Mouse (Mus musculus): ENCODE data around the gene Lrrfip1. TPM values are rescaled to one million over a fixed set of nuclear protein-coding genes. Genes with fewer than 3 reads are reported as not detected.
A peak's percentile ranks its signal among the peaks of the same experiment; 100 is the strongest.

The Lrrfip1 gene
- polyA plus RNA-seq, 1 experiment from 2014 or later = 69.2 TPM

DNA sequence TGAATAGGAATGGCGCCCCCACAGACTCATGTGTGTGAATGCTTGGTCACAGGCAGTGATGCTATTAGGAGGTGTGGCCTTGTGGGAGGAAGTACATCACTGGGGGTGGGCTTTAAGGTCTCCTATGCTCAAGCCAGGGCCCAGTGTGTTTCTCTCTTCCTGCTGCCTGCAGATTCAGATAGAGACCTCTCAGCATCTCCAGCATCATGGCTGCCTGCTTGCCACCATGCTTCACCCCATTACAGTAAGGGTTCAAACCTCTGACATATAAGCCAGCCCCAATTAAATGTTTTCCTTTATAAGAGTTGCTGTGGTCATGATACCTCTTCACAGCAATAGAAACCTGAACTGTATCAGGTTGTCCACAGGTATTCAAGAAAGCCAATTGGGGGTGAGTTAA, 2.6 kb upstream of the Lrrfip1 start:
- no peak overlapping the region for H3K4me3 ChIP-seq (ENCODE audit: low read length)
- ATAC-seq = no peak
- H3K4me1 ChIP-seq (ENCODE audit: control insufficient read depth, insufficient read depth, low read length) = peaks cover 10% of the 10 kb centered on the region; the same call in 1 of the 2 replicates
- H3K36me3 ChIP-seq (ENCODE audit: control insufficient read depth, insufficient read depth, low read length) = no peaks in the 10 kb centered on the region
- H3K27ac ChIP-seq (ENCODE audit: low read length) = no peak overlapping the region
- WGBS = 83% methylated on average over 1 of the region's 1 CpGs
- H3K9me3 ChIP-seq (ENCODE audit: control insufficient read depth, low read length) = peaks cover 4% of the 10 kb centered on the region; the same call in 1 of the 2 replicates
- H3K9ac ChIP-seq (ENCODE audit: low read depth, low read length) = no peak overlapping the region
- no peak overlapping the region for H3K4me2 ChIP-seq (ENCODE audit: low read depth, low read length)
- no peaks in the 10 kb centered on the region; the same call in 1 of the 2 replicates for H3K27me3 ChIP-seq (replicated peaks; ENCODE audit: control insufficient read depth, insufficient read depth, low read length)

DNA sequence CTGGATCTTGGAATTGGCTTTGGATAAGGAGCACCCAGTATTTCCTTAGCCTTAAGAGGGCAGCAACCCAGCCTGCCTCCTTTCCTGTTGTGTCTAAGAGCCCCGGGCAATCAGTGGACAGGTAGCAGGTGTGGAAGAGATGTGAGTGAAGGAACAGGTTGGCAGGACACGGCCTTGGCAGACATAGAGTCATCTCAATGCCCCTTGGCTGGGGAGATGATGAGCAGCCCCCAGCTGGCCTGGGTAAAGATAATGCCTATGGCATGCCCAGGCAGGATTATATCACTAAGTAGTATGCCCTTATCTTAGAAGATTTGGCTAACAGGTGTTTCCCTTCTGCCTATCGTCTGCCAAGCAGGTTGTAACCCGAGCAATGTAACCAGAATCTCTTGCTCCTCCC, 1.4 kb upstream of the Lrrfip1 start:
- H3K4me1 ChIP-seq (ENCODE audit: control insufficient read depth, insufficient read depth, low read length) = peaks cover 10% of the 10 kb centered on the region; the same call in 1 of the 2 replicates
- H3K27me3 ChIP-seq (replicated peaks; ENCODE audit: control insufficient read depth, insufficient read depth, low read length) = no peaks in the 10 kb centered on the region; the same call in 1 of the 2 replicates
- no peak overlapping the region for H3K9ac ChIP-seq (ENCODE audit: low read depth, low read length)
- H3K4me2 ChIP-seq (ENCODE audit: low read depth, low read length) = no peak overlapping the region
- no peak overlapping the region for H3K4me3 ChIP-seq (ENCODE audit: low read length)
- WGBS = 52% methylated on average over 4 of the region's 4 CpGs
- no peak for ATAC-seq
- H3K9me3 ChIP-seq (ENCODE audit: control insufficient read depth, low read length) = peaks cover 4% of the 10 kb centered on the region; the same call in 1 of the 2 replicates
- H3K36me3 ChIP-seq (ENCODE audit: control insufficient read depth, insufficient read depth, low read length) = no peaks in the 10 kb centered on the region
- H3K27ac ChIP-seq (ENCODE audit: low read length) = no peak overlapping the region

DNA sequence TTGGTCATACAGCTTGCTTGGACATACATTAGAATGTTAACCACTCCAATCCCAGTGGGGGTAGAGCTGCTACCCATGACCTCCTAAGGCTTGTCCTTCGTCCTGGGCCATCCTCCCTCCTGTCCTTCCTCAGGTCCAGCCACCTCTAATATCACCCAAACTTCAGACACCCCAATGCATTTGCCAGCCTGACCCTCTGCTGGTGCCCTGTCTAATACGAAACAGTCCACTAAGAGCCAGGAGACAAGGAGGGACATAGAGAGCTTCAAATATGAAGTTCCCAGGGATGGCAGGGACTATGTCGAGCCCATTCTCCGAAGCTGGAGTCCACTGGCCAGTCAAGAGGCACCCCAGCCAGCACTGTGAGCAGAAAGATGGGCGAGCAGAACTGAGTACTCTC, 896 bp upstream of the Lrrfip1 start:
- peaks cover 4% of the 10 kb centered on the region; the same call in 1 of the 2 replicates for H3K9me3 ChIP-seq (ENCODE audit: control insufficient read depth, low read length)
- no peak overlapping the region for H3K4me2 ChIP-seq (ENCODE audit: low read depth, low read length)
- 82% methylated on average over 5 of the region's 5 CpGs for WGBS
- H3K36me3 ChIP-seq (ENCODE audit: control insufficient read depth, insufficient read depth, low read length) = no peaks in the 10 kb centered on the region
- no peak overlapping the region for H3K27ac ChIP-seq (ENCODE audit: low read length)
- H3K27me3 ChIP-seq (replicated peaks; ENCODE audit: control insufficient read depth, insufficient read depth, low read length) = no peaks in the 10 kb centered on the region; the same call in 1 of the 2 replicates
- H3K4me3 ChIP-seq (ENCODE audit: low read length) = no peak overlapping the region
- peaks cover 10% of the 10 kb centered on the region; the same call in 1 of the 2 replicates for H3K4me1 ChIP-seq (ENCODE audit: control insufficient read depth, insufficient read depth, low read length)
- H3K9ac ChIP-seq (ENCODE audit: low read depth, low read length) = 0 out of 2 replicates have a peak overlapping the region, but pooled peaks have one; percentile 91
- ATAC-seq = no peak

DNA sequence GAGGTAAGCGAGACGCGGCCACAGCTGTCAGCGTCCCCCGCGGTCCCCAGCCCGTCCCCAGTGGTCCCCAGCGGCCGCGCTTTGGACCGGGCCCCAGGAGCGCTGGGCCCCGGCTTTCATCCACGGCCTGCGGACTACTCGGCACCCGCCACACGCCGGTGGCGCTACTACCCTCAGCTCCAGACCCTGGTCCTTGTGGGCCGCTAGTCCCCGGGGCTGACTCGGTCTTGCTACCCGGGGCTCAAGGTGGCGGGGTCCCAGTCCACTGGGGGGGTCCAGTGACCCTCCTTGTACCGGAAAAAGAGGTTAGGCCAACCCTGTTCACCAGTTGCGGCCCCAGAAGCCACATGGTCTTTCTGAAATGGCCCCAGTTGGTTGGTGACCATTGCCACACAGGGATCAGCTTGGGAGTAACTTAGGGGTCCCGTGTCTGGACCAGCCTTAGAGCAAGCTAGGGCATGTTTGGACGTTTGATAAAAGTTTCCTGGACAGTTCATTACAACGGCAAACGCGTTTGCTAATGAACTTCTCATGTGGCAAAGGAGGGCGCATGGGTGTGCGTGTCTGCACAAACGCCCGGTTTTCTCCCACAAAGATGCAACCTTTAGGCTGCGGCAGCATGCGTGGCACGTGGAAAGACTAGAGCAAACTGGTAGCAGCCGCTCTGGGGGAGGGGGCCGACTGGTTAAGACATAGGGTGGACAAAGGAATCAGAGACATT, 514 bp downstream of the Lrrfip1 start:
- Histone ChIP-seq H3K4me1 (ENCODE audit: control insufficient read depth, insufficient read depth, low read length) (peaks cover 10% of the 10 kb centered on the region; the same call in 1 of the 2 replicates), H3K27me3 (replicated peaks; ENCODE audit: control insufficient read depth, insufficient read depth, low read length) (no peaks in the 10 kb centered on the region; the same call in 1 of the 2 replicates), H3K27ac (ENCODE audit: low read length) (peak overlapping the region; percentile 4; the same call in 1 of the 2 replicates), H3K9ac (ENCODE audit: low read depth, low read length) (peak overlapping the region; percentile 91), H3K4me3 (ENCODE audit: low read length) (peak overlapping the region; percentile 79), H3K4me2 (ENCODE audit: low read depth, low read length) (peak overlapping the region; percentile 99), H3K9me3 (ENCODE audit: control insufficient read depth, low read length) (peaks cover 4% of the 10 kb centered on the region; the same call in 1 of the 2 replicates), H3K36me3 (ENCODE audit: control insufficient read depth, insufficient read depth, low read length) (no peaks in the 10 kb centered on the region)
- 2% methylated on average over 41 of the region's 41 CpGs for WGBS
- ATAC-seq = peak; percentile 50

DNA sequence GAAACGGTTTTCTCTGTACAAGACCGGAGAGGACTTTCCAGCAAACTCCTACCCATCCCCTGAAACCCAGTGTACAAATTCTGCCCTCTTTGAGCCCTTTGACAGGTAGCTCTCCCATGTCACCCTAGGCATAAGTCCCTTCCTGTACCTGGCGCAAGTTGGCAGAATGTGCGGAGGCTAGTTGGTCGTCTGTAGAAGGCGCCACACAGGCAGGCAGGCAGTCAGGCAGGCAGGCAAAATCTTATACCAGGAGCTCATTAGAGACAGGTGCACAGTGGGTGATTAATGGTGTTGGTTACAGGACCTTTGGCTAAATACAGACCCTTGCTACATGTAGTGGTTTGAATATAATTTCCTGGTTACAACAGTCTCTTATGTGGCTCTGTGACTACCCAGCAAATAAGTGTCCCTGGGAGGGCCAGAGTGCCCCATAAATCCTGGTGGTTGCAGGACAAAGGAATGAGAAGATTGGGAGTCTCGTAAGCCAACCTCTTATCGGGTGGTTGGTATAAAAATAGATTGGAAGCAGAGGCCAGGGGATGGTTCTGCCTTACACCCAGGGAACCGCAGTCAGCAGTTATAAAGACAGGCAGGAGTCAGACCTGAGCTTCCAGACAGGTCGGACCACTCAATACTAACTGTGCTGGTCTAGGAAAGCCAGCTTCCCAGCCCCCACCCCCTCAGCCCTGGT, 1.5 kb downstream of the Lrrfip1 start:
- WGBS = 60% methylated on average over 10 of the region's 10 CpGs
- Histone ChIP-seq H3K27me3 (replicated peaks; ENCODE audit: control insufficient read depth, insufficient read depth, low read length) (no peaks in the 10 kb centered on the region; the same call in 1 of the 2 replicates), H3K27ac (ENCODE audit: low read length) (no peak overlapping the region), H3K4me2 (ENCODE audit: low read depth, low read length) (peak overlapping the region; percentile 99; the same call in 1 of the 2 replicates), H3K4me1 (ENCODE audit: control insufficient read depth, insufficient read depth, low read length) (peaks cover 10% of the 10 kb centered on the region; the same call in 1 of the 2 replicates), H3K9me3 (ENCODE audit: control insufficient read depth, low read length) (peaks cover 4% of the 10 kb centered on the region; the same call in 1 of the 2 replicates), H3K36me3 (ENCODE audit: control insufficient read depth, insufficient read depth, low read length) (no peaks in the 10 kb centered on the region), H3K9ac (ENCODE audit: low read depth, low read length) (peak overlapping the region; percentile 91; the same call in 1 of the 2 replicates), H3K4me3 (ENCODE audit: low read length) (no peak overlapping the region; the same call in 1 of the 2 replicates)
- no peak for ATAC-seq

DNA sequence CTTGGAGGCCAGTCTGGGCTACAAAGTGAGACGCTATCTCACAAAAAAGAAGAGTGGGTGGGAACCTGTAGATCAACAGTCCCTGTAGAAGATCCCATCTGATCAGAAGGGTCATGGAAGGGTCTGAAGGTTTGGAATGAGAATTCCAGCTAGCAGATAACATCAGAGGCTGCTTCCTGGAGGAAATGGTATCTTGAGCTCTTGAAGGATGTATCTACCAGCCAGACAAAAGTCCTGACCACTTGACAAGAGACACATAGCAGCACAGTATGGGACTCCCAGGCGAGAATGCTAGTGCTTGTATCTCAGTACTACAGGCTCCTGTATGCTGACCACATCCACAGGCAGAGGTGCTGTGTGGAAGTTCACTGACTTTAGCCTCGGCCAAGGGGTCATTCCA, 2.6 kb downstream of the Lrrfip1 start:
- no peak for ATAC-seq
- Histone ChIP-seq H3K36me3 (ENCODE audit: control insufficient read depth, insufficient read depth, low read length) (no peaks in the 10 kb centered on the region), H3K9ac (ENCODE audit: low read depth, low read length) (no peak overlapping the region), H3K27me3 (replicated peaks; ENCODE audit: control insufficient read depth, insufficient read depth, low read length) (no peaks in the 10 kb centered on the region; the same call in 1 of the 2 replicates), H3K4me3 (ENCODE audit: low read length) (no peak overlapping the region), H3K9me3 (ENCODE audit: control insufficient read depth, low read length) (no peaks in the 10 kb centered on the region; the same call in 1 of the 2 replicates), H3K27ac (ENCODE audit: low read length) (no peak overlapping the region), H3K4me2 (ENCODE audit: low read depth, low read length) (no peak overlapping the region), H3K4me1 (ENCODE audit: control insufficient read depth, insufficient read depth, low read length) (peaks cover 10% of the 10 kb centered on the region; the same call in 1 of the 2 replicates)
- WGBS = 80% methylated on average over 3 of the region's 3 CpGs

DNA sequence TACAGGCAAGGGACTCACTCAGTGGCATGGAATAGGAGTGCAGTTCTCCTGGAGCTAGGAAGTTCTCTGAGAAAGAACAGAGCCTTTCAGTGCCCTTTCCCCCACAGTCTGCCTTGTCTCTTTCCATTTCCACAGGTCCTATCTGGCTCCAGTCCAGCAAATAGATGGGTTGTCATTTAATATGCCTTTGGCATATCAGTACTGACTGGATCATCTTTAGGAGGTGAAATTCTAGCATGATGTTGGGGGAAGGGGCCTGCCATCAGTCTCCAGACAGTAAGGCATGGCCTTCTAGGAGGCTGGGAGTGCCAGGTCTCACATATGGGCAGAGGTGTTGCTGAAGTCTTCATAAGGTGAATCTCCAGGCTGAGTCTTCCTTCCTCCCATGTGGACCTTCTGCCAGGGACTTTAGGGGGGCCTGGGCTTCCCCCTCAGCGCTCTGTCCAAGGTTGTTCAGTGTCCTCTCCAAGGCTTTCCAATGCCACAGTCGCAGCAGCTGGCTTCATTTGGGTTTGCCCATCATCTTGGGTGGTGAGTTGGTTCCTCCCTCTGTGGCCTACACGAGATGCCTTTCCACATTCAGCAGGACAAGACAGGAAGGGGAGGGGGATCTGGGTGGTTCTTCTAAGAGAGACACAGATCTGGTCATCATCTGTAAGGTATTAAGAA, 3.5 kb downstream of the Lrrfip1 start:
- ATAC-seq = no peak
- Histone ChIP-seq H3K4me1 (ENCODE audit: control insufficient read depth, insufficient read depth, low read length) (peaks cover 10% of the 10 kb centered on the region; the same call in 1 of the 2 replicates), H3K9me3 (ENCODE audit: control insufficient read depth, low read length) (no peaks in the 10 kb centered on the region; the same call in 1 of the 2 replicates), H3K9ac (ENCODE audit: low read depth, low read length) (no peak overlapping the region), H3K36me3 (ENCODE audit: control insufficient read depth, insufficient read depth, low read length) (no peaks in the 10 kb centered on the region), H3K4me2 (ENCODE audit: low read depth, low read length) (no peak overlapping the region), H3K4me3 (ENCODE audit: low read length) (no peak overlapping the region), H3K27ac (ENCODE audit: low read length) (no peak overlapping the region), H3K27me3 (replicated peaks; ENCODE audit: control insufficient read depth, insufficient read depth, low read length) (no peaks in the 10 kb centered on the region; the same call in 1 of the 2 replicates)
- 85% methylated on average over 3 of the region's 3 CpGs for WGBS

DNA sequence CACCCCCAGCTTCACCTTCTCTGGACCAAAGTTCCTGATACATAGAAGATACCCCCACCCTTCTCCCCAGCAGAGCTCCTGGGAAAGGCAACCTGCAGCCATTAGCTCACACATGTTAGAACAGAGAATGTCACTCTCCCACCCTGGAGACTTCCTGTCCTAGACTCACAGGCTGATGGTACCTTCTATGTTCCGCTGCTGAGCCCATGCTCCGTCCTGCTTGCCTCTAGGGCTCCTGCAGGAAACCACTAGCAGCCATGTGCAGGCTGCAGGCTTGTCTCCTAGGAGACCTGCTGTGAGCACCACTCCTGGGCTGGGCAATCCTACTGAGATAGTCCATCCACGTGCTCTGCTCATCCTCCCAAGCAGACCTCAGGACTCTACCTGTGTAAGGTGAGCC, 4.1 kb downstream of the Lrrfip1 start:
- no peak for ATAC-seq
- Histone ChIP-seq H3K9me3 (ENCODE audit: control insufficient read depth, low read length) (no peaks in the 10 kb centered on the region), H3K4me1 (ENCODE audit: control insufficient read depth, insufficient read depth, low read length) (peaks cover 10% of the 10 kb centered on the region; the same call in 1 of the 2 replicates), H3K36me3 (ENCODE audit: control insufficient read depth, insufficient read depth, low read length) (no peaks in the 10 kb centered on the region), H3K4me2 (ENCODE audit: low read depth, low read length) (no peak overlapping the region), H3K27ac (ENCODE audit: low read length) (no peak overlapping the region), H3K4me3 (ENCODE audit: low read length) (no peak overlapping the region), H3K27me3 (replicated peaks; ENCODE audit: control insufficient read depth, insufficient read depth, low read length) (no peaks in the 10 kb centered on the region; the same call in 1 of the 2 replicates), H3K9ac (ENCODE audit: low read depth, low read length) (no peak overlapping the region)
- 85% methylated on average over 3 of the region's 3 CpGs for WGBS
